Mouse (Mus musculus) myocyte (in vitro differentiated cells): ENCODE data around the gene Tpcn2. TPM values are rescaled to one million over a fixed set of nuclear protein-coding genes. Genes with fewer than 3 reads are reported as not detected.

ENCODE experiments used
- H3K27me3 ChIP-seq: one replicate; pipeline ENCODE4 v1.6.1; 2011; ENCODE audit not compliant: control insufficient read depth, insufficient read depth, insufficient read length
- H3K36me3 ChIP-seq: one replicate; pipeline ENCODE4 v1.6.1; 2011; ENCODE audit not compliant: control insufficient read depth, insufficient read depth
- H3K4me2 ChIP-seq: one replicate; pipeline ENCODE4 v1.6.1; 2011; ENCODE audit warnings: low read depth, control low read depth
- H3K4me3 ChIP-seq: one replicate; pipeline ENCODE4 v1.5.1; 2011; ENCODE audit warnings: mild to moderate bottlenecking, control low read depth, moderate library complexity
- H3K79me2 ChIP-seq: one replicate; pipeline ENCODE4 v1.6.1; 2011; ENCODE audit not compliant: control insufficient read depth, insufficient read depth
- H3ac ChIP-seq: one replicate; pipeline ENCODE4 v1.6.1; 2011; ENCODE audit not compliant: control insufficient read depth, insufficient read length
- CEBPB ChIP-seq: IDR thresholded peaks from 2 replicates; pipeline ENCODE4 v1.6.1; 2011; ENCODE audit warnings: mild to moderate bottlenecking, moderate library complexity; ENCODE audit not compliant: poor library complexity, insufficient read depth, severe bottlenecking
- E2F4 ChIP-seq: IDR thresholded peaks from one replicate; pipeline ENCODE4 v1.6.1; 2011; ENCODE audit warnings: mild to moderate bottlenecking, control low read depth, moderate library complexity; ENCODE audit not compliant: insufficient read depth
- MAX ChIP-seq: IDR thresholded peaks from one replicate; pipeline ENCODE4 v1.6.1; 2011; ENCODE audit warnings: low read depth, mild to moderate bottlenecking, control low read depth
- MYOD1 ChIP-seq, 3 experiments: IDR thresholded peaks; one replicate each; pipeline ENCODE4 v1.6.1; 2011; ENCODE audit warnings: control low read depth in 2 of 3, low read depth in 2 of 3, mild to moderate bottlenecking in 2 of 3, moderate library complexity in 1 of 3; ENCODE audit not compliant: insufficient read length in 2 of 3, control insufficient read depth in 1 of 3
- MYOG ChIP-seq, 3 experiments: IDR thresholded peaks; one replicate each; pipeline ENCODE4 v1.6.1; 2011; ENCODE audit warnings: control low read depth in 2 of 3, low read depth in 2 of 3, mild to moderate bottlenecking in 2 of 3; ENCODE audit not compliant: insufficient read length in 2 of 3, control insufficient read depth in 1 of 3, insufficient read depth in 1 of 3
- POLR2A ChIP-seq: IDR thresholded peaks from one replicate; pipeline ENCODE4 v1.6.1; 2011; ENCODE audit warnings: low read depth, mild to moderate bottlenecking, control low read depth, moderate library complexity; ENCODE audit not compliant: insufficient read length
- POLR2AphosphoS2 ChIP-seq: IDR thresholded peaks from one replicate; pipeline ENCODE4 v1.6.1; 2011; ENCODE audit warnings: low read depth, control low read depth; ENCODE audit not compliant: insufficient read length
- REST ChIP-seq: IDR thresholded peaks from one replicate; pipeline ENCODE4 v1.6.1; 2011; ENCODE audit warnings: mild to moderate bottlenecking, control low read depth, moderate library complexity; ENCODE audit not compliant: insufficient read depth, insufficient read length
- SRF ChIP-seq: IDR thresholded peaks from one replicate; pipeline ENCODE4 v1.6.1; 2011; ENCODE audit warnings: low read depth; ENCODE audit not compliant: control insufficient read depth, insufficient read length
- TCF12 ChIP-seq: IDR thresholded peaks from one replicate; pipeline ENCODE4 v1.6.1; 2011; ENCODE audit warnings: mild to moderate bottlenecking, control low read depth; ENCODE audit not compliant: poor library complexity, insufficient read depth, severe bottlenecking
- TCF3 ChIP-seq: IDR thresholded peaks from one replicate; pipeline ENCODE4 v1.6.1; 2011; ENCODE audit warnings: low read depth, control low read depth; ENCODE audit not compliant: insufficient read length
- USF1 ChIP-seq: IDR thresholded peaks from one replicate; pipeline ENCODE4 v1.6.1; 2011; ENCODE audit warnings: low read depth, mild to moderate bottlenecking, control low read depth, moderate library complexity
- polyA plus RNA-seq: library from polyadenylated mRNA; unstranded; fragments of >200 nt; fragmentation: generic; extraction: Trizol; gene quantifications from one replicate; pipeline ENCODE4 v1.2.1, GENCODE M21; 2012; ENCODE audit warnings: missing spikeins

Gene Tpcn2
- polyA plus RNA-seq, 1 experiment: 4.4 TPM

GRCm38 (mm10) chr7:145154066-145154465 lies 129.7 kb downstream of the Tpcn2 start:
- H3K27me3 ChIP-seq: no peaks in the 10 kb centered on the region
- TF ChIP-seq CEBPB: no peak
- no peak for TF ChIP-seq E2F4
- TF ChIP-seq POLR2AphosphoS2: no peak
- no peak for TF ChIP-seq TCF12
- no peak for TF ChIP-seq SRF
- TF ChIP-seq MAX: no peak
- no peak for TF ChIP-seq POLR2A
- TF ChIP-seq REST: no peak
- no peak for TF ChIP-seq MYOD1 (IDR thresholded peaks at IDR 0.05; ENCODE audit: control insufficient read depth in 1 of 3, insufficient read length in 2 of 3, low read depth in 2 of 3)
- no peak for TF ChIP-seq MYOG (IDR thresholded peaks at IDR 0.05; ENCODE audit: control insufficient read depth in 1 of 3, insufficient read depth in 1 of 3, insufficient read length in 2 of 3, low read depth in 2 of 3)
- no peak for TF ChIP-seq USF1
- no peak for TF ChIP-seq TCF3
- H3K4me2 ChIP-seq: no peak overlapping the region
- H3K36me3 ChIP-seq: no peaks in the 10 kb centered on the region
- no peak overlapping the region for H3ac ChIP-seq
- no peak overlapping the region for H3K4me3 ChIP-seq
- H3K79me2 ChIP-seq: no peaks in the 10 kb centered on the region

- H3K36me3 ChIP-seq: no peaks in the 10 kb centered on the region
- no peaks in the 10 kb centered on the region for H3K27me3 ChIP-seq
- H3K4me3 ChIP-seq: no peak overlapping the region
- TF ChIP-seq E2F4 (no peak), CEBPB (no peak), USF1 (no peak), POLR2AphosphoS2 (no peak), SRF (no peak)
- H3K79me2 ChIP-seq: no peaks in the 10 kb centered on the region
- no peak overlapping the region for H3K4me2 ChIP-seq
- no peak overlapping the region for H3ac ChIP-seq
Measured at GRCm38 (mm10) chr7:145151845-145152244, 132.0 kb downstream of the Tpcn2 start.

- no peaks in the 10 kb centered on the region for H3K36me3 ChIP-seq
- TF ChIP-seq TCF12 (no peak), POLR2A (no peak), MYOG (IDR thresholded peaks at IDR 0.05; ENCODE audit: control insufficient read depth in 1 of 3, insufficient read depth in 1 of 3, insufficient read length in 2 of 3, low read depth in 2 of 3) (no peak), REST (no peak), POLR2AphosphoS2 (no peak), CEBPB (no peak), MYOD1 (IDR thresholded peaks at IDR 0.05; ENCODE audit: control insufficient read depth in 1 of 3, insufficient read length in 2 of 3, low read depth in 2 of 3) (no peak), MAX (no peak), TCF3 (no peak), USF1 (no peak), SRF (no peak), E2F4 (no peak)
- H3K4me3 ChIP-seq: no peak overlapping the region
- H3K4me2 ChIP-seq: no peak overlapping the region
- no peaks in the 10 kb centered on the region for H3K27me3 ChIP-seq
- H3ac ChIP-seq: no peak overlapping the region
- no peaks in the 10 kb centered on the region for H3K79me2 ChIP-seq
Measured at GRCm38 (mm10) chr7:145148902-145149301, 134.9 kb downstream of the Tpcn2 start.

- Histone ChIP-seq H3K36me3 (no peaks in the 10 kb centered on the region), H3K4me2 (no peak overlapping the region), H3K79me2 (no peaks in the 10 kb centered on the region), H3K27me3 (no peaks in the 10 kb centered on the region), H3K4me3 (no peak overlapping the region), H3ac (no peak overlapping the region)
- TF ChIP-seq MYOG (IDR thresholded peaks at IDR 0.05; ENCODE audit: control insufficient read depth in 1 of 3, insufficient read depth in 1 of 3, insufficient read length in 2 of 3, low read depth in 2 of 3) (no peak), CEBPB (no peak), E2F4 (no peak), TCF3 (no peak), SRF (no peak), MYOD1 (IDR thresholded peaks at IDR 0.05; ENCODE audit: control insufficient read depth in 1 of 3, insufficient read length in 2 of 3, low read depth in 2 of 3) (no peak), POLR2A (no peak), TCF12 (no peak), POLR2AphosphoS2 (no peak), USF1 (no peak), REST (no peak), MAX (no peak)
Measured at GRCm38 (mm10) chr7:145147973-145148698, 135.7 kb downstream of the Tpcn2 start.

GRCm38 (mm10) chr7:145146252-145146930 lies 137.4 kb downstream of the Tpcn2 start:
- H3K4me3 ChIP-seq: no peak overlapping the region
- H3K36me3 ChIP-seq: no peaks in the 10 kb centered on the region
- H3ac ChIP-seq: no peak overlapping the region
- TF ChIP-seq CEBPB (no peak), POLR2AphosphoS2 (no peak), USF1 (no peak), MAX (no peak), POLR2A (no peak), REST (no peak), E2F4 (no peak)
- no peaks in the 10 kb centered on the region for H3K27me3 ChIP-seq
- no peaks in the 10 kb centered on the region for H3K79me2 ChIP-seq
- no peak overlapping the region for H3K4me2 ChIP-seq
